Mouse (Mus musculus): Measurements from ENCODE around the gene Tspan4. TPM values are rescaled to one million over a fixed set of nuclear protein-coding genes. Genes with fewer than 3 reads are reported as not detected.

The Tspan4 gene
- polyA plus RNA-seq, 1 experiment from 2014 or later: 29.7 TPM

DNA sequence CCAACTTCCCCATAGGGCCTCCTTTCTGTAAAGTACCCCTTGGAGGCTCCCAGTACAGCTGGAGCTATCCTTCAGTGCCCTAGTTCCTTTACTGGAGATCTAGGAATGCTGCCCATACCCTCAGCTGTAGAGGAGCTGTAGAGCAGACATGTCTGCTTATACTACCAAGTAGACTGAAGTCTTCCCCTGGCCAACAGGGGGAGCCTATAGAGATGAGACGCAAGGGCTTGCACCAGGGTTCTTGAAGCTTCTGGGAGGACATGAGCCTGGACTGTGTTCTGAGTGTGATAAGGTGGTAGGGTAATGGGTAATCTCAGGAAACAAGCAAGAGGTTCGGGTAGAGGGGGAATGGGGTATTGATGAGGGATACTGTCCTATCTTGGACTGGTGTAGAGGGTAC is 16.1 kb downstream of the Tspan4 start:
- Histone ChIP-seq H3K9me3 (ENCODE audit: control insufficient read depth, low read length) (no peaks in the 10 kb centered on the region), H3K27ac (ENCODE audit: low read depth, low read length) (no peak overlapping the region), H3K4me2 (ENCODE audit: low read depth, low read length, severe bottlenecking) (no peak overlapping the region), H3K36me3 (ENCODE audit: control insufficient read depth, insufficient read depth, low read length) (no peaks in the 10 kb centered on the region), H3K4me1 (replicated peaks; ENCODE audit: control insufficient read depth, insufficient read depth, low read length) (no peaks in the 10 kb centered on the region), H3K4me3 (ENCODE audit: low read depth, low read length) (no peak overlapping the region), H3K27me3 (ENCODE audit: control insufficient read depth, insufficient read depth, low read length) (no peaks in the 10 kb centered on the region), H3K9ac (ENCODE audit: low read length) (no peak overlapping the region)
- ATAC-seq (replicated peaks; ENCODE audit: low FRiP score) (no peak), DNase-seq (ENCODE audit: low spot score) (no peak)
- 80% methylated on average over 2 of the region's 2 CpGs for WGBS

DNA sequence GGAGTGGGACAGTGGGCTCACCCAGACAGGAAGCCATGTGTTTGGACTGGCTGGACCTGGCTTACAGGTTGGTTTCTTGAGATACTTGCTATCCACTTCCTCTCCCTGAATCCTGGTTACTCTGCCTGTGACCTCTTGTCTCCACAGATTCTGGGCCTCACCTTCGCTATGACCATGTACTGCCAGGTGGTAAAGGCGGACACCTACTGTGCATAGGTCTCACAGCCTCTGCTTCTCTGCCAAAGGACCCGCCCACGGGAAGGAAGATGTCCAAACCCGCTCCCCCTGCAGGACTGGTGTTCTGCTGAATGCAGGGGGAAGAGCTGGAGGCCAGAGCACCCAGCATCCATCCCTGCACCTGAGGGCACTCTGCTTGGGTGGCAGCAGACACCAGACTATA is 17.7 kb downstream of the Tspan4 start:
- Histone ChIP-seq H3K27me3 (ENCODE audit: control insufficient read depth, insufficient read depth, low read length) (no peaks in the 10 kb centered on the region), H3K4me1 (replicated peaks; ENCODE audit: control insufficient read depth, insufficient read depth, low read length) (no peaks in the 10 kb centered on the region), H3K9me3 (ENCODE audit: control insufficient read depth, low read length) (no peaks in the 10 kb centered on the region), H3K36me3 (ENCODE audit: control insufficient read depth, insufficient read depth, low read length) (no peaks in the 10 kb centered on the region), H3K9ac (ENCODE audit: low read length) (no peak overlapping the region), H3K4me2 (ENCODE audit: low read depth, low read length, severe bottlenecking) (no peak overlapping the region), H3K4me3 (ENCODE audit: low read depth, low read length) (no peak overlapping the region), H3K27ac (ENCODE audit: low read depth, low read length) (no peak overlapping the region)
- 89% methylated on average over 5 of the region's 5 CpGs for whole genome bisulfite sequencing
- DNase-seq (ENCODE audit: low spot score): no peak
- no peak for ATAC-seq (replicated peaks; ENCODE audit: low FRiP score)

DNA sequence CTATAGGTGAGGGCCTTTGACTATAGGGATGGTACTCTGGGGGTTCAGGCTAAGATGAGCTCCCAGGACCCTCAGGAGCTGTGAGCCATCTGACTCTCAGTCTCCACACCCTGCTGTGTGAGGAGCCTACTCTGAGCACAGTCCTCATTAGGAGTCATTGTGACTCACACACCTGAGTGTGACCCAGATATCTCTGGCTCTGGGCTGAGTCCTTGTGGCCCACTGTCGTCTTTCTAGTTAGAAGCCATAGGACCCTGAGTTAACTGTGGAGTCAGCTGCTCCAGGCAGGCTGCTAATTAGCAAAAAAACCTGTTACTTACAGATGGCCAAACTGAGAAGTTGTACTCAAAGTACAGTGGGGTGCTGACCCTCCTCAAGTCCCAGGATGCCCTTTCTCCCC is 18.7 kb downstream of the Tspan4 start:
- no peaks in the 10 kb centered on the region for H3K9me3 ChIP-seq (ENCODE audit: control insufficient read depth, low read length)
- WGBS: 93% methylated on average over 1 of the region's 1 CpGs
- no peak overlapping the region for H3K9ac ChIP-seq (ENCODE audit: low read length)
- H3K4me2 ChIP-seq (ENCODE audit: low read depth, low read length, severe bottlenecking): no peak overlapping the region
- H3K4me3 ChIP-seq (ENCODE audit: low read depth, low read length): no peak overlapping the region
- no peaks in the 10 kb centered on the region for H3K36me3 ChIP-seq (ENCODE audit: control insufficient read depth, insufficient read depth, low read length)
- no peaks in the 10 kb centered on the region for H3K4me1 ChIP-seq (replicated peaks; ENCODE audit: control insufficient read depth, insufficient read depth, low read length)
- DNase-seq (ENCODE audit: low spot score) (no peak), ATAC-seq (replicated peaks; ENCODE audit: low FRiP score) (no peak)
- no peak overlapping the region for H3K27ac ChIP-seq (ENCODE audit: low read depth, low read length)
- H3K27me3 ChIP-seq (ENCODE audit: control insufficient read depth, insufficient read depth, low read length): no peaks in the 10 kb centered on the region

DNA sequence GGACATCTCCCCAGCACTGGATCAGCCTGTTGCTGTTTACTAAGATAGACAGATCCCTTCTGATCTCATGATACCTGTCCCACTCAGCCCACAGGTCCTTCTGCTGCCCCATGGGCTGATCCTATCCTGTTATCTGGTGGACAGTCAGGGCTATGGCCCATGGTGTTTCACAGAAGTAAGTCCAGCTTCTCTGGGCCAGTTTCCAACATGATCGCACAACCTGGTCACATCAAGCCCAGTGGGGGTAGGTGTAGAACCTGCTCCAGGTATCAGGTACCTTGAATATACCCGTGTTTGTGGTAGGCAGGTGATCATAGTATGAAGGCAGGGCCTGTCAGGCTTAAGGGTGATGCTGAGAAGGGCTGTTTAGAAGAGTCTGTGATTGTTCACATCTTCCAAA is 20.3 kb downstream of the Tspan4 start:
- H3K4me3 ChIP-seq (ENCODE audit: low read depth, low read length): no peak overlapping the region
- no peak overlapping the region for H3K9ac ChIP-seq (ENCODE audit: low read length)
- no peaks in the 10 kb centered on the region for H3K9me3 ChIP-seq (ENCODE audit: control insufficient read depth, low read length)
- WGBS: 80% methylated on average over 2 of the region's 2 CpGs
- H3K27me3 ChIP-seq (ENCODE audit: control insufficient read depth, insufficient read depth, low read length): no peaks in the 10 kb centered on the region
- DNase-seq (ENCODE audit: low spot score) (no peak), ATAC-seq (replicated peaks; ENCODE audit: low FRiP score) (no peak)
- no peaks in the 10 kb centered on the region for H3K36me3 ChIP-seq (ENCODE audit: control insufficient read depth, insufficient read depth, low read length)
- H3K27ac ChIP-seq (ENCODE audit: low read depth, low read length): no peak overlapping the region
- no peaks in the 10 kb centered on the region for H3K4me1 ChIP-seq (replicated peaks; ENCODE audit: control insufficient read depth, insufficient read depth, low read length)
- no peak overlapping the region for H3K4me2 ChIP-seq (ENCODE audit: low read depth, low read length, severe bottlenecking)

DNA sequence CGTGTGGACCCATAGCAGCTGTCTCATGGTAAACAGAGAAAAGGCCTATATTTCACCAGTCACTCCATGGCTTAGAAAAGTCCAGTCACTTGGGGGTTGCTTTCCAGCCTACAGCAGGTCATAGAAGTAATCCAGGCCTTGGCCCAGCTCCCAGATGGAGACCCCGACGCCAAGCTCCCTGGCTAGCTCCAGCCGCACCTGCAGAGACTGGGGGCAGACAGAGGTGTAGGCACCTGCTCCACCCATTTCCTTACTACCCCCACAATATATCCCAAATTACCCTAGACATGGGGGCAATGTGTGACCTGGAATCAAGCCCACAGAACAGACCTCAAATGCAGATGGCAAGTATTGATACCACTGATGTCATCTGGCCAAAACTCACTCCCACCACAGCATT is 20.9 kb downstream of the Tspan4 start:
- Histone ChIP-seq H3K27me3 (ENCODE audit: control insufficient read depth, insufficient read depth, low read length) (no peaks in the 10 kb centered on the region), H3K4me1 (replicated peaks; ENCODE audit: control insufficient read depth, insufficient read depth, low read length) (no peaks in the 10 kb centered on the region), H3K9ac (ENCODE audit: low read length) (no peak overlapping the region), H3K36me3 (ENCODE audit: control insufficient read depth, insufficient read depth, low read length) (no peaks in the 10 kb centered on the region), H3K4me3 (ENCODE audit: low read depth, low read length) (no peak overlapping the region), H3K9me3 (ENCODE audit: control insufficient read depth, low read length) (no peaks in the 10 kb centered on the region), H3K4me2 (ENCODE audit: low read depth, low read length, severe bottlenecking) (no peak overlapping the region), H3K27ac (ENCODE audit: low read depth, low read length) (no peak overlapping the region)
- DNase-seq (ENCODE audit: low spot score): no peak
- 91% methylated on average over 4 of the region's 4 CpGs for WGBS
- no peak for ATAC-seq (replicated peaks; ENCODE audit: low FRiP score)

DNA sequence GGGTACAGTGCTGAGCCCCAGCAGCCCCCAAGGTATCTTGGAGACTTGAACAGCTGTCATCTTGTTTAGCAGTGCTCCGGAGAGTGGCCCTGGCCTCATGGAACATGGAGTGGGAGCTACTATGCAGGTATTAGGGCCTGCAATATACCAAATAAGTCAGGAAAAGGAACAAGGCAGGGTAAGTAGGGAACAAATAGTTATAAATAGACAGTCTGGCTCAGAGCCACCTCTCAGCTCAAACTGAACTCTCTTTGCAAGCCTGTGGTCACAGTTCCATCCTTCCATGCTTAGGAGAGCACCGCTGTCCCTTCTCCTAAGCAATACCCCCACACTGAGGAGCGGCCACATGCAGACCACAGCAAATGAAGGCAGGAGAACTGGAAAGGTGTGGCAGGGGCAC is 22.6 kb downstream of the Tspan4 start:
- ATAC-seq (replicated peaks; ENCODE audit: low FRiP score) (no peak), DNase-seq (ENCODE audit: low spot score) (no peak)
- no peaks in the 10 kb centered on the region for H3K36me3 ChIP-seq (ENCODE audit: control insufficient read depth, insufficient read depth, low read length)
- H3K4me1 ChIP-seq (replicated peaks; ENCODE audit: control insufficient read depth, insufficient read depth, low read length): no peaks in the 10 kb centered on the region
- H3K27ac ChIP-seq (ENCODE audit: low read depth, low read length): no peak overlapping the region
- H3K27me3 ChIP-seq (ENCODE audit: control insufficient read depth, insufficient read depth, low read length): no peaks in the 10 kb centered on the region
- H3K4me2 ChIP-seq (ENCODE audit: low read depth, low read length, severe bottlenecking): no peak overlapping the region
- H3K4me3 ChIP-seq (ENCODE audit: low read depth, low read length): no peak overlapping the region
- 92% methylated on average over 3 of the region's 3 CpGs for WGBS
- no peaks in the 10 kb centered on the region for H3K9me3 ChIP-seq (ENCODE audit: control insufficient read depth, low read length)
- no peak overlapping the region for H3K9ac ChIP-seq (ENCODE audit: low read length)

DNA sequence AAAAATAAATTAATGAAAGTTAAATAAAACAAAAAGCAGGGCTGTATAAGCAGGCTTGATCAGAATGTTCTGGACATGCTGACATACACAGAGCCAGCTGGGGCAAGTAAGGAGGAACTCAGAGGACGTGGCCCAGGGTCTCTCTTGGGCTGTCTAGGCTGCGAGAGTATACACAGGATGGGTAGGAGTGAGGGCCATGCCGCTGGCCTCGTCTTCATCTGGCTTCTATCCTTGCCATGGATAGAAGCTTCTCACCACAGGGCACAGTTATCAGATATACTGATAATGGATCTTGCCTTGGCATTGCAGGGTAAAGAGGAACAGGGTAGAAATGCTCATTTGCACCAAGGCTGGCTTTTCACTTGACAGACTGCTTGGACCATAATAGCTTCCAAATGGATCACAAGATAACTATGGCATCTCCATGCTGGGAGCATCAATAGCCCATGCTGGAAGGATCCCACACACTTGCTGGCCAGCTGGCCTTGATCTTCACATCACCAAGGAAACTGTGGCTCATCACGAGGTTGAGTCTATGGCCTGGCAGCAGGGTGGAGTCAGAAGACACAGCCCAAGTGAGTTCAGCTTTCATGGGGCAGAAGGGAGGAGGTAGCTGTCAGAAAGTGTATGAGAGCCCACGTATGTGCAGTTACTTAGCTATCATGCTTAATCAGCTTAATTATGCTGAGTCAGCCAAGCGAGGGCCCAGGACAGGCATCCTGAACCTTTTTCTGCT is 26.9 kb downstream of the Tspan4 start:
- no peak for ATAC-seq (replicated peaks; ENCODE audit: low FRiP score)
- WGBS: 85% methylated on average over 7 of the region's 7 CpGs
- Histone ChIP-seq H3K4me3 (ENCODE audit: low read depth, low read length) (no peak overlapping the region), H3K4me1 (replicated peaks; ENCODE audit: control insufficient read depth, insufficient read depth, low read length) (no peaks in the 10 kb centered on the region), H3K36me3 (ENCODE audit: control insufficient read depth, insufficient read depth, low read length) (no peaks in the 10 kb centered on the region), H3K27me3 (ENCODE audit: control insufficient read depth, insufficient read depth, low read length) (no peaks in the 10 kb centered on the region), H3K27ac (ENCODE audit: low read depth, low read length) (no peak overlapping the region), H3K9me3 (ENCODE audit: control insufficient read depth, low read length) (no peaks in the 10 kb centered on the region), H3K4me2 (ENCODE audit: low read depth, low read length, severe bottlenecking) (no peak overlapping the region), H3K9ac (ENCODE audit: low read length) (no peak overlapping the region)
- no peak for DNase-seq (ENCODE audit: low spot score)

DNA sequence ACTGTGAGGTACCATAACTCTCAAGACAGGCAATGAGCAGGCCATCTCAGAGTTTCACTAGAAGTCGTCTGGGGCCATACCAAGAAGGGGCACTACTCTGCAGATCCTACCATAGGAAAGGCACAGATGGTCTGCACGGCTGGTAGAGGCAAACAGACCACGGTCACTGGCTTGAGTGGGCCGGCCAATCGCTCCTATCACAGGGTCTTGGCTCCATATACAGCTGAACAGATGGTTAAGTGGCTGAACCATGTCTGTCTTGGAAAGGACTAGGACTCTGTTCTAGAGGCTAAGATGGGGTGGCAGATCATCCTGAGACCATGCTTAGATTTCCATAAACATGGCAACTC is 27.5 kb downstream of the Tspan4 start:
- DNase-seq (ENCODE audit: low spot score) (no peak), ATAC-seq (replicated peaks; ENCODE audit: low FRiP score) (no peak)
- H3K4me2 ChIP-seq (ENCODE audit: low read depth, low read length, severe bottlenecking): no peak overlapping the region
- H3K9me3 ChIP-seq (ENCODE audit: control insufficient read depth, low read length): no peaks in the 10 kb centered on the region; the same call in 1 of the 2 replicates
- H3K27me3 ChIP-seq (ENCODE audit: control insufficient read depth, insufficient read depth, low read length): no peaks in the 10 kb centered on the region
- no peaks in the 10 kb centered on the region for H3K4me1 ChIP-seq (replicated peaks; ENCODE audit: control insufficient read depth, insufficient read depth, low read length)
- WGBS: 93% methylated on average over 5 of the region's 5 CpGs
- no peak overlapping the region for H3K9ac ChIP-seq (ENCODE audit: low read length)
- no peaks in the 10 kb centered on the region for H3K36me3 ChIP-seq (ENCODE audit: control insufficient read depth, insufficient read depth, low read length)
- H3K4me3 ChIP-seq (ENCODE audit: low read depth, low read length): no peak overlapping the region
- no peak overlapping the region for H3K27ac ChIP-seq (ENCODE audit: low read depth, low read length)

DNA sequence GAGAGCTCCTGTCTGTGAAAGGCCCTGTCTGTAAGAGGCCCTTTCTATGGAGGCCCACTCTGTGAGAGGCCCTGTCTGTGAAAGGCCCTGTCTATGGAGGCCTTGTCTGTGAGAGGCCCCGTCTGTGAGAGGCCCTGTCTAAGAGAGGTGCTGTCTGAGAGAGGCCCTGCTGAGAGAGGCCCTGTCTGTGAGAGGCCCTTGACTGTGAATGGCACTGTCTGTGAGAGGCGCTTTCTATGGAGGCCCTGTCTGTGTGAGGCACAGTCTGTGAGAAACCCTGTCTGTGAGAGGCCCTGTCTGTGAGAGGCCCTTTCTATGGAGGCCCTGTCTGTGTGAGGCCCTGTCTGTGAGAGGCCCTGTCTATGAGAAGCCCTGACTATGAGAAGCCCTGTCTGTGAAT is 31.2 kb downstream of the Tspan4 start:
- no peak for ATAC-seq (replicated peaks; ENCODE audit: low FRiP score)
- H3K27me3 ChIP-seq (ENCODE audit: control insufficient read depth, insufficient read depth, low read length): no peaks in the 10 kb centered on the region
- no peaks in the 10 kb centered on the region for H3K4me1 ChIP-seq (replicated peaks; ENCODE audit: control insufficient read depth, insufficient read depth, low read length)
- H3K36me3 ChIP-seq (ENCODE audit: control insufficient read depth, insufficient read depth, low read length): no peaks in the 10 kb centered on the region
- no peaks in the 10 kb centered on the region; the same call in 1 of the 2 replicates for H3K9me3 ChIP-seq (ENCODE audit: control insufficient read depth, low read length)
- H3K4me2 ChIP-seq (ENCODE audit: low read depth, low read length, severe bottlenecking): no peak overlapping the region
- no peak overlapping the region for H3K27ac ChIP-seq (ENCODE audit: low read depth, low read length)
- no peak overlapping the region for H3K4me3 ChIP-seq (ENCODE audit: low read depth, low read length)
- no peak overlapping the region for H3K9ac ChIP-seq (ENCODE audit: low read length)
- no peak for DNase-seq (ENCODE audit: low spot score)
- 72% methylated on average over 2 of the region's 2 CpGs for WGBS
